Mouse (Mus musculus) midbrain, embryonic 12.5 days (tissue): ENCODE results near the gene 2410137M14Rik. TPM values are rescaled to one million over a fixed set of nuclear protein-coding genes. Genes with fewer than 3 reads are reported as not detected.
A peak's percentile ranks its signal among the peaks of the same experiment; 100 is the strongest.

ENCODE experiments used
- ATAC-seq: fragments of 200-750 bp; cut with Nextera tagmentation; 2 replicates; pipeline ENCODE4 v1.8.0; 2017; ENCODE audit warnings: low read depth, moderate TSS enrichment, moderate library complexity; ENCODE audit not compliant: low FRiP score
- H3K27ac ChIP-seq: fragments of 300-500 bp; sonication (generic); replicated peaks from 2 replicates; pipeline ENCODE4 v1.5.1; 2016; ENCODE audit warnings: mild to moderate bottlenecking
- H3K27me3 ChIP-seq: fragments of 300-500 bp; sonication (generic); 2 replicates; pipeline ENCODE4 v1.6.1; 2016; ENCODE audit warnings: mild to moderate bottlenecking
- H3K36me3 ChIP-seq: fragments of 300-500 bp; sonication (generic); 2 replicates; pipeline ENCODE4 v1.6.1; 2016
- H3K4me1 ChIP-seq: fragments of 300-500 bp; sonication (generic); 2 replicates; pipeline ENCODE4 v1.6.1; 2016
- H3K4me2 ChIP-seq: fragments of 300-500 bp; sonication (generic); replicated peaks from 2 replicates; pipeline ENCODE4 v1.6.1; 2016; ENCODE audit warnings: mild to moderate bottlenecking, moderate library complexity
- H3K4me3 ChIP-seq: fragments of 300-500 bp; sonication (generic); 2 replicates; pipeline ENCODE4 v1.5.1; 2016; ENCODE audit warnings: mild to moderate bottlenecking
- H3K9ac ChIP-seq: fragments of 300-500 bp; sonication (generic); replicated peaks from 2 replicates; pipeline ENCODE4 v1.6.1; 2016; ENCODE audit warnings: mild to moderate bottlenecking, moderate library complexity
- H3K9me3 ChIP-seq: fragments of 300-500 bp; sonication (generic); 2 replicates; pipeline ENCODE4 v1.6.1; 2016; ENCODE audit warnings: mild to moderate bottlenecking
- WGBS: fragments of 180-500 bp; shearing (Covaris S2); methylation state at CpG from one replicate; pipeline ENCODE4 v1.1.7; 2016; 5-methylcytosine and 5-hydroxymethylcytosine counted together
- polyA plus RNA-seq: library from polyadenylated mRNA; unstranded; fragments of >200 nt; fragmentation: Nextera tagmentation; extraction: Ambion mirVana; gene quantifications from 2 replicates; pipeline ENCODE4 v1.2.1, GENCODE M21; 2016

Gene 2410137M14Rik
- polyA plus RNA-seq, 1 experiment from 2014 or later, result 0.28 TPM

DNA sequence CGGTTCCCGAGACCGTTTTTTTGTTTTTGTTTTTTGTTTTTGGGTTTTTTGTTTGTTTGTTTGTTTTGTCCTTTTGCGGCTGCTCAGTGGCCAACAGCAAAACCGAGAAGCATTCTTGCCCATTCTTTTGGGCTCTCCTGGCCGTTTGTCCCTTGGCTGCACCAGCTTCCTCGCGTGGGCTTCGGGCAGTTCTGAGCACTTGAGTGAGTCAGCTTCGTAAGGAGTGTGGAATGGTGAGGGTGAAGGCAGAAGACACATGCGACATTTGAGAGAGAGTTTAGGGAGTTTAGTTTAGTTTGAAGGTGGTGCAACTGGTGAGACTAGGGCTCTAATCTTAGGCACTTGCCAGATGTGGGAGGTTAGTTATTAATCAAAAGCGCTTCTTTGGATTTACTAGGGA lies 22.2 kb downstream of the 2410137M14Rik start:
- Histone ChIP-seq H3K9me3 (no peaks in the 10 kb centered on the region), H3K4me1 (peaks cover 17% of the 10 kb centered on the region), H3K4me2 (peak overlapping the region; percentile 79), H3K4me3 (peak overlapping the region; percentile 64), H3K9ac (peak overlapping the region; percentile 78), H3K27me3 (no peaks in the 10 kb centered on the region), H3K36me3 (0 out of 2 replicates have a peak, but pooled peaks cover 7% of the 10 kb centered on the region), H3K27ac (no peak overlapping the region)
- ATAC-seq, result peak; percentile 10; the same call in 1 of the 2 replicates
- 10% methylated on average over 12 of the region's 12 CpGs for WGBS

GRCm38 (mm10) chr17:36957999-36958743 lies 22.9 kb downstream of the 2410137M14Rik start, which contains the start of the genes Znrd1 and Znrd1as:
Gene Znrd1, minus strand, starts transcription at chr17:36958559.
Gene Znrd1as, plus strand, starts transcription at chr17:36958592.
- under 1% methylated on average over 46 of the region's 46 CpGs for WGBS
- Histone ChIP-seq H3K4me1 (peaks cover 17% of the 10 kb centered on the region), H3K27ac (peak within 1 kb of the TSS; percentile 64), H3K9me3 (no peaks in the 10 kb centered on the region), H3K27me3 (no peaks in the 10 kb centered on the region), H3K36me3 (0 out of 2 replicates have a peak, but pooled peaks cover 7% of the 10 kb centered on the region), H3K4me3 (peak within 1 kb of the TSS; percentile 64), H3K4me2 (peak within 1 kb of the TSS; percentile 79), H3K9ac (peak within 1 kb of the TSS; percentile 78)
- ATAC-seq, result peak; percentile 98

DNA sequence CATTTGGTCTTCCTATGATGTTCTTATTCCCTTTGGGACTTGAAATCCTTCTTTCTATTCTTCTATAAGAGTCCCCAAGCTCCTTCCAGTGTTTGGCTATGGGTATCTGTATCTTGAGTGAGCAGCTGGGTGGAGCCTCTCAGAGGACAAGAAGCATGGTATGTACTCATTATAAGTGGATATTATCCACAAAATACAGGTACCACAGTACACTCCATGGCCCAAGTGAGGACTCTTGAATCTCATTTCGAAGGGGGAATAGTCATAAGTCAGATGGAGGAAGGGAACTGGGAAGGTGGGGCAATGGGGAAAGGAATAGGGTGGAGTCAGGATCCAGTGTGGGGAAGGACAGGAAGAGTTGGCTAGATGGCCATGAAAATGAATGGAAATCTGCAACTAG lies 28.0 kb downstream of the 2410137M14Rik start:
- ATAC-seq, result no peak
- Histone ChIP-seq H3K27ac (no peak overlapping the region), H3K9ac (no peak overlapping the region), H3K9me3 (no peaks in the 10 kb centered on the region), H3K4me2 (no peak overlapping the region), H3K4me3 (no peak overlapping the region), H3K27me3 (no peaks in the 10 kb centered on the region), H3K4me1 (peaks cover 16% of the 10 kb centered on the region), H3K36me3 (peaks cover 19% of the 10 kb centered on the region)
- WGBS, result 100% methylated on average over 1 of the region's 1 CpGs

- Histone ChIP-seq H3K9ac (no peak overlapping the region), H3K9me3 (no peaks in the 10 kb centered on the region), H3K4me2 (no peak overlapping the region), H3K27me3 (no peaks in the 10 kb centered on the region), H3K36me3 (peaks cover 19% of the 10 kb centered on the region), H3K27ac (no peak overlapping the region), H3K4me3 (no peak overlapping the region), H3K4me1 (peaks cover 17% of the 10 kb centered on the region)
- ATAC-seq, result no peak
- WGBS, result 90% methylated on average over 2 of the region's 2 CpGs
Observed at GRCm38 (mm10) chr17:36952631-36953030, 28.4 kb downstream of the 2410137M14Rik start.

GRCm38 (mm10) chr17:36950981-36951947 lies 29.8 kb downstream of the 2410137M14Rik start, which contains the start of gene Ppp1r11:
Gene Ppp1r11, minus strand, starts transcription at chr17:36951741.
- WGBS, result 2% methylated on average over 36 of the region's 36 CpGs
- ATAC-seq, result peak; percentile 95
- peaks cover 15% of the 10 kb centered on the region for H3K4me1 ChIP-seq
- H3K4me3 ChIP-seq, result peak within 1 kb of the TSS; percentile 54
- H3K9me3 ChIP-seq, result no peaks in the 10 kb centered on the region
- peaks cover 3% of the 10 kb centered on the region; the same call in 1 of the 2 replicates for H3K27me3 ChIP-seq
- peak within 1 kb of the TSS; percentile 67 for H3K9ac ChIP-seq
- peak within 1 kb of the TSS; percentile 84 for H3K27ac ChIP-seq
- peaks cover 19% of the 10 kb centered on the region for H3K36me3 ChIP-seq
- H3K4me2 ChIP-seq, result peak within 1 kb of the TSS; percentile 63

DNA sequence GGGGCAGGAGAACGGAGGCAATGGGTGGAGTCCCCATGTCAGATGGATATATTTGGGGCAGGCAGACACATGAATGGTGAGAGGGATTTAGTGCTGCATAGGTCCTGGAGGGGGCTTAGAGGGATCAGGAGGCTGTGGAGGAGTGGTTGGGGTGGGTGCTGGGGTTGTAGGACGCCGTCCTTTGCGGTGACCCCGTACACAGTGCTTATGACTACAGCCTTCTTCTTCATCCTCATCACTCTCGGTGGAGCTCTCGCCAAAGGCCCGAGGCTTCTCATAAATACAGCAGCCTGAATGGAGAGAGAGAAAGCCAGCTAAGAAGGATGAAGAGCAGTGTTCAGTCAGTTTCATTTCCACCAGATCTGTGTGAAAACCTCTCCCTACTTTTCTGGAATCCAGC lies 31.8 kb downstream of the 2410137M14Rik start:
- no peak for ATAC-seq
- 87% methylated on average over 8 of the region's 8 CpGs for WGBS
- Histone ChIP-seq H3K4me2 (no peak overlapping the region), H3K27me3 (peaks cover 23% of the 10 kb centered on the region), H3K27ac (no peak overlapping the region), H3K9ac (no peak overlapping the region), H3K4me3 (no peak overlapping the region), H3K4me1 (peaks cover 15% of the 10 kb centered on the region), H3K9me3 (no peaks in the 10 kb centered on the region), H3K36me3 (peaks cover 12% of the 10 kb centered on the region)

DNA sequence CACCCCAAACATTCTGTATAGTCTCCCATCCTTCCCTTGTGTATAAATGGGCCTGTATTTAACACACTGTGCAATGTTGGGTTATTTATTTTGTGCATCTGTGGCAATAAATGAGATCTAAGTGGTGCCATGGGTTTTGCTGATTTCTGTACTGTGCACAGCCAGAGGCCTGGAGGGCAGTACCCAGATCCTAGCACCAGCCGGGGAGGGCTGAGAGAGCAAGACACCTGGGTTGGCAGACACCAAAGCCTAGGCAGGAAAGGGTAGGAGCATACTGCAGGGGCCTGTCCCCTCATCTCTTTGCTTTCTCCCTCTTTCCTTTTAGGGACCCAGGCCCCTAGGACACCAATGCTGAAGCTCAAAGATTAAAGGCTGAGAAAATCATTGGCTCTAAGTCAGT lies 32.8 kb downstream of the 2410137M14Rik start:
- no peak overlapping the region for H3K4me3 ChIP-seq
- no peaks in the 10 kb centered on the region for H3K9me3 ChIP-seq
- no peak overlapping the region for H3K9ac ChIP-seq
- no peak for ATAC-seq
- no peak overlapping the region for H3K4me2 ChIP-seq
- H3K27me3 ChIP-seq, result peaks cover 33% of the 10 kb centered on the region
- peaks cover 17% of the 10 kb centered on the region for H3K4me1 ChIP-seq
- H3K36me3 ChIP-seq, result peaks cover 12% of the 10 kb centered on the region
- no peak overlapping the region for H3K27ac ChIP-seq
- WGBS, result 81% methylated on average over 1 of the region's 1 CpGs

DNA sequence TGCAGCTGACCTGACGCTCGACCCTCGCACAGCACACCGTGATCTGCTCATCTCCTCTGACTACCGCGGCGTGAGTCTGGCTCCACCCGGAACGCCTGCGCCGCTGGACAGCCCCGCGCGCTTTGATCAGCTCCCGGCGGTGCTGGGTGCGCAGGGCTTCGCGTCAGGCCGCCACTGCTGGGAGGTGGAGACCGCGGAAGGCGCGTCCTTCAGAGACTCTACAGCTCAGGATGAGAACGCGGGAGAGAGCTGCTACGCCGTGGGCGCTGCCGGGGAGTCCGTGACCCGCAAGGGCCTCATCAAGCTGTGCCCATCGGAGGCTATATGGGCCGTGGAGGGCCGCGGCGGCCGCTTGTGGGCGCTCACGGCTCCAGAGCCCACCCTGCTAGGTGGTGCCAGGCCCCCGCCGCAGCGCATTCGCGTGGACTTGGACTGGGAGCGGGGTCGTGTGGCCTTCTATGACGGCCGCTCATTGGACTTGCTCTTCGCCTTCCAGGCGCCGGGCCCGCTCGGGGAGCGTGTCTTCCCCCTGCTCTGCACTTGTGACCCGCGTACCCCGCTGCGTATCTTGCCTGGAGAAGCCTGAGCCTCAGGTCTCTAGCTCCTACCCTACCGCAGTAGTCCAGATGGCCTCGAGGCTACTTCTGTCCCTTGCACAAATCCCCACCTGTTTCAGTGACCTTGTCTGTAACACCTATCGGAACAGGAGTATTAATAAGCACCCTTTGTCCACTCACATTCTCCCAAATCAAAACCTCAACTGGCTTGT lies 33.8 kb downstream of the 2410137M14Rik start:
- H3K9me3 ChIP-seq, result no peaks in the 10 kb centered on the region
- H3K4me2 ChIP-seq, result peak overlapping the region; percentile 94
- peaks cover 44% of the 10 kb centered on the region for H3K27me3 ChIP-seq
- H3K36me3 ChIP-seq, result peaks cover 12% of the 10 kb centered on the region
- peak overlapping the region; percentile 81 for H3K9ac ChIP-seq
- peak; percentile 41 for ATAC-seq
- peak overlapping the region; percentile 56 for H3K27ac ChIP-seq
- WGBS, result 1% methylated on average over 62 of the region's 62 CpGs
- peak overlapping the region; percentile 55 for H3K4me3 ChIP-seq
- H3K4me1 ChIP-seq, result peaks cover 24% of the 10 kb centered on the region

DNA sequence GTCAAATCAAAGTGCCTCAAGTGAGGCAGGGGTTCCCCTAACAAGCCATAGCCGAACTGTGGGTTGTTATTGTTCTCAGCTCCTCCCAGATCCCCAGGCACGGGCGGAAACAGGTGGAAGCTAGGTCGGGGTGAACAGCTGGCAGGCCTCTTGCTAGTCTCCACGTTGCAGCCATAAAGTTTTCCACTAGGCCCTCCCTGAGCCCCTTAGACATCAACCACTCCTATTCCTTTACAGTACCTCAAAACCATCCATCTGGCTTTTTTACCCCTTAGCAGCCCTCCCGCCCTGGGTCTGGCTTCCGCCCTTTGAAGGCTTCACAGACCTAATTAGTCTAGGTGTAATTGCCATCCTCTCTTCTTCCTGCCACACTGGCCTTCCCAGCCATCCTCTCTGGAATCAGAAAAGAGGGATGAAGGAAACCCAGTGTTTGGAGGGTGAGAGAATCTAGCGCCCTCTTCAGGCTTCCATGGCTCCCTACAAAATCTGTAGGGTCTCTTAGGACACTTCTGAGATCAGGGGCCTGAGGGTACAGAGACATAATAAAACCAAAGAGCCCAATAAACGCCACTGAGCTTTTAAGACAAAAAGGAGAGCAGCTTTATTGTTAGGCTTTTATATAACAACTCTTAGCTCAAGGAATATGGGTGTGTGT lies 36.8 kb downstream of the 2410137M14Rik start:
- Histone ChIP-seq H3K4me1 (peaks cover 16% of the 10 kb centered on the region), H3K9ac (no peak overlapping the region), H3K4me3 (no peak overlapping the region), H3K9me3 (no peaks in the 10 kb centered on the region), H3K27ac (no peak overlapping the region), H3K36me3 (peaks cover 6% of the 10 kb centered on the region), H3K27me3 (peaks cover 61% of the 10 kb centered on the region), H3K4me2 (no peak overlapping the region)
- 28% methylated on average over 9 of the region's 9 CpGs for WGBS
- no peak for ATAC-seq

GRCm38 (mm10) chr17:36943691-36944090 lies 37.3 kb downstream of the 2410137M14Rik start:
- Histone ChIP-seq H3K9me3 (no peaks in the 10 kb centered on the region), H3K27me3 (peaks cover 67% of the 10 kb centered on the region), H3K9ac (no peak overlapping the region), H3K4me1 (peaks cover 16% of the 10 kb centered on the region), H3K4me2 (peak overlapping the region; percentile 55; the same call in 1 of the 2 replicates), H3K4me3 (no peak overlapping the region), H3K27ac (no peak overlapping the region), H3K36me3 (peaks cover under 1% of the 10 kb centered on the region)
- ATAC-seq, result no peak
- WGBS, result 30% methylated on average over 5 of the region's 5 CpGs
